Mouse (Mus musculus): ENCODE data around the gene Kcnb1.
A peak's percentile ranks its signal among the peaks of the same experiment; 100 is the strongest.

The Kcnb1 gene

DNA sequence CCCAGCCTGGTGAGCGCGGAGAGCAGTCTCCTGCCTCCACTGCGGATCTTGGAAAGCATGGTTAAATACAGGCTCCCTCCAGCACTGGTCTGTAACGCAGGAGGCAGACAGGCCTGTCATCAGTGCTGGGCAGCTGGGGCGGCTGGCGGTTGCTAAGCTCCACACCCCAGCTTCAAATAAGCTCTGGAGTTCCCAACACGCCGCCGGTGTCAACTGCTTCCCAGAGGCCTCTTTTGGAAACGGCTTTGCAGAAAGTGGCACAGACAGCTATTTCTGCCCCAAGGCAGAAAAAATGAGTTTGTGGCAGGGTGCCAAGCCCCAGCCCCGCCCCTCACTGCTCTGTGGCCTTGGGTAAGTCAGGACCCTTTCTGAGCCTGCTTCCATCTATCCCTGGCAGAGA is 66.0 kb downstream of the Kcnb1 start:
- no peak for DNase-seq

DNA sequence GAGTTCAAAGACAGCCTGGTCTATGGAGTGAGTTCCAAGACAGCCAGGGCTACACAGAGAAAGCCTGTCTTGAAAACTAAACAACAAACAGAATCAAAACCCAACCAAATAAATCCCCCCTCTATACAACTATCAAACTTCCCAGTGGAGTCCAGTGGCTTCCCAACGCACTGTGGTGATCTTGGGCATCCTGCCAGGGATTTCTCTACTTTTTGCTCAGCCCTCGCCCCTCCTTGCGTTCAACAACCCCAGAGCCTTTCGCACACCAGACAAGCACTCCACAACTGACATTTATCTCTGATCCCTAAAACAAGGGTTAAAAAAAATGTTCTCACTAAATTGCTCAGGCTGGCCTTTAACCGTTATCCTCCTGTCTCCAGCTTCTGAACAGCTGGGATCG is 67.2 kb downstream of the Kcnb1 start:
- no peak for DNase-seq

DNA sequence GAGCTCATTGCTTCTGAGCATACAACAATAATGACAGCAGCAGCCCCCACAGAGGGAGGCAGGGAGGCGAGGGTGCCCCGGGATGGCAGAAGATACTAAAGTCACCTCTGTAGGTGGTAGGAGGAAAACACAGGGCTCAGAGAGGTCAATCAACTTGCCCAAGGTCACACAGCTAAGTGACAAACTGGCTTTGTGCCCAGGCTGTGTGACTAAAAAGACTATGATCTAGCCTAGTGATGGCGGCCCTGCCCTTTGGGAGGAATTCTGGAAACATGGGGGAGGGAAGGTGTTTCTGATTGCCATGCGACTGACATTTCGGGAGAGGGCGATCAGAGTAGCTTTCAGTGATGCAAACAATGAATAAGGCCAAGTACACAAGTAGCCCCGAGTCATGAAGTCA is 68.0 kb downstream of the Kcnb1 start:
- DNase-seq, result no peak

DNA sequence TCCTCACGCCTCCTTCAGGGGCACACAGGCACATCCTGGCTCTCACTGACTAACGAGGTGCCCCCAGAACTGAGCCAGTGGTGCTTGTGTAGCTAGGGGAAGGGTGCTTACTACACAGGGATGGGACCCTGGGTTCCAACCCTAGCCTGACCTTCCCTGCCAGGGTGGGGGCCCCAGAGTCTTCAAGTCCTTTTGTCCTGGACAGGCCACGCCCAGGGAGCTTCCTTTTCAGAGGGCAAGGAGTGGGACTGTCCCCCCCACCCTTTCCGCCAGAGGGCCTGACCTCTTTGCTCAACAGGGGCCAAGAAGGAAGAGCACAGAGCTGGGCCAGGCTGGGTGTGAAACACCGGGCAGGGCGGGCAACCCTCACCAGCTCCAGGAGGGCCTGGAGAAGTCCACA is 68.7 kb downstream of the Kcnb1 start:
- peak; percentile 84 for DNase-seq

DNA sequence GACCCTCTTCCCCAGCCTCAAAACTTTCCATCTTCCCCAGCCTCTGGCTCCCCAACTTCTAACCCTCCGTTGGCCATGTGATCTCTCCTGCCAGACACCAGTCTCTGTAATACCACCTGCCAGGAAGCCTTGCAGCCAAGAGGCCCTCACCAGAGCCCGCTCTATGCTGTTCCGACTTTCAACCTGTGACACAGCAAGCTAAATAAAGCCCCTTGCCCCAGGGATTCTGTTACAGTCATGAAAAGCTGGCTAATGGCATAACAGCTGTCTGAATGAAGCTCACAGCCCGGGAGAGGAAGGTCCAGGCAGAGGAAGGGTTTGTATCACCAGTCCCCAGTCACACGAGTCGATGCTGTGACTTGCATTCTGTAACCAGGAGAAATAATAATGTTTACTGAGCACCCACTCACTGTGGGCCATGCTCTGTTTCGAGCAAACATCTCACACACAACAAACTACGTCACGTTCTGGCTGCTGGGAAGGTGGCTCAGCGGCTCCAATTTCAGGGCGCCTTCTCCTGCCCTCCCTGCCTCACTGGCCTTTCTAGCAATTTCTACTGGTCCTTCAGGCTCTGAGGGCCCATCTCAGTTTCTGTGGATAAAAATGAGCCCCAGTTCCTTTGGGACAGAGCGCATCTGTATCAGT is 69.6 kb downstream of the Kcnb1 start:
- no peak for DNase-seq

DNA sequence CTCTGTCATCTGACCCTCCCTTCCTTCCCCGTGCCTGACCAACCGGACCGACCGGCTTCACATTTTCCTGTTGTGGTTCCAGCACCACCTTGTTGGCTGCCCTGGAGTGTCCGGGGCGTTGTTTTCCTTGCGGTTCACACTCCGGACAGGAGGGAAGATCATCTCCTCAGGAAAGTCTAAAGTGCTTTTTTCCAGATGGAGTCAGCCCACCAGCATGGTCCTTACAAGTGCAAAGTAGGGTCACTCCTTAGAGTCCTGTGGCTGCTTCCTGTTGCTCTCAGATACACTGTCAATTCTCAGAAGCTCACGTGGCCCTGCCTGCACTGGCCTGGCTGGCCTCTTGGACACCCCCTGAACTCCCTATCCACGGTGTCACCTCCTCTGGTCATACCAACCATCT is 71.9 kb downstream of the Kcnb1 start:
- DNase-seq, result peak; percentile 84

DNA sequence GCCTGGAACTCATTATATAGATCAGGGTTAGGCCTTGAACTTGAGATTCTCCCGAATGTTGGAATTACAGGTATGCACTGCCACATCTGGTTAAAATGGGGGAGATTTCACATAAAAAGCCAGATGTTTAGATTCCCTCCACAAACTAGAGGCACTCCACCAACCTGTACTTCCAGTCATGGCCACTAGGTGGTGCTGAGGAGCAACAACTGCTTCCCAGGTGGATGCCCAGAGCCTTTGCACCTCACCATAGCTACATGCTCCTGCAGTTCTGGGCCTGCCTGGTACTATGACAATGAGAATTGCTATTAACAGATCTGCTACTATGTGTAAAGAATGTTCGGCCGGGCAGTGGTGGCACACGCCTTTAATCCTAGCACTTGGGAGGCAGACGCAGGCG is 77.2 kb downstream of the Kcnb1 start:
- DNase-seq, result peak; percentile 48

DNA sequence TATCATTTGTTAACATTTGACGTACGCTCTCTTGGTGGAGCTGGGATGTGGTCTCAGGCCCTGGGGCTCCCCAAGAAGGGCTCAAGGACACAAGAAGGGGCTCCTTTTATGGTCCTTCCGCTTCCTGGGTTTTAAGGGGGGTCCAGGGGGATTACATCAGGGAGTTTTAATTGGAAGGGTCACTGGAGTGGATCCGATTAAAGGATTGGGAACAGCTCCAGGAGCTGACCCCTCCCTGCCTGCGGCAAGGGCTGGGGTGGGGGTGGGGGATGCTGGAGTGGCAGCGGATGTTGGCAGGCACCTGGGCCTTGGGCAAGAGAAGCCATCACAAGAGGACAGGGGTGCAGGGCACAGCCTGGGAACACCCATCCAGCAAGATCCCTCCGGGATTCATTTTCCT is 77.7 kb downstream of the Kcnb1 start:
- no peak for DNase-seq

DNA sequence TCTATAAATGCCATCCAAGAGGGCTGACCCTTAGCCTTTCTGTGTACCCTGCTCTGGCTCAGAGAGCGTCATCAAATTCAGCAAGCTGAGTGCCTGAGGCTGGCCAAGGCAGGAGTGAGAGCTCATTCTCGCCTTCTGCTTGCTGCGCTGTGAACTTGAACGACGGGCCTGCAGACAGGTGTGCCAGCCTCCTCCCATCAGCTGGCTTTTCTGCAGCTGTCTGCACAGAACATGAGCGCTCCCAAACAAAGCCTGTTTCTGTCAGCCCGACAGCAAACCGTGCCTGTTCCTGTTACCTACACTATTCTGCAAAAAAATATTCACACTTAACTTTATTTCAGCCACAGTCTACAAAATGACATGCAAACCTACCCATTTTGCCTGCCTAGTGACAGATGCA is 80.4 kb downstream of the Kcnb1 start:
- DNase-seq, result no peak

DNA sequence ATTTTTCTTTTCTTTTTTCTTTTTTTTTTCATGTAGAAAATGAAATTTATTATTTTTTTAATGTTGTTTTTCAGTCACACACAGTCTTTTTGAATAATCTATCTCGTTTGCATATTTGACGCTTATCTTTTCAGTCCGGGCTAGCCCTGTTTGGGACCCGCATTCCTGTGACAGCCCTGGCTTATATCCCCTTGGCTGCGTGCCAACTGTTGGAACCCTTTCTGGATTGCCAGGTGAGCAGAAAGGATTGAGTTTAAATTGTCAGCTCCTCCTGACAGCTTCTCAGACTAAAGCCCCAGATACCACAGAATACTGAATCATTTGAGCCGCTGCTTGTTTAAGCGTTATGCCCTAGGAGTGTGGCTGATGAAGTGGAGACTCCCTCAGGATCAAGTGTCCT is 86.4 kb downstream of the Kcnb1 start:
- DNase-seq, result no peak

DNA sequence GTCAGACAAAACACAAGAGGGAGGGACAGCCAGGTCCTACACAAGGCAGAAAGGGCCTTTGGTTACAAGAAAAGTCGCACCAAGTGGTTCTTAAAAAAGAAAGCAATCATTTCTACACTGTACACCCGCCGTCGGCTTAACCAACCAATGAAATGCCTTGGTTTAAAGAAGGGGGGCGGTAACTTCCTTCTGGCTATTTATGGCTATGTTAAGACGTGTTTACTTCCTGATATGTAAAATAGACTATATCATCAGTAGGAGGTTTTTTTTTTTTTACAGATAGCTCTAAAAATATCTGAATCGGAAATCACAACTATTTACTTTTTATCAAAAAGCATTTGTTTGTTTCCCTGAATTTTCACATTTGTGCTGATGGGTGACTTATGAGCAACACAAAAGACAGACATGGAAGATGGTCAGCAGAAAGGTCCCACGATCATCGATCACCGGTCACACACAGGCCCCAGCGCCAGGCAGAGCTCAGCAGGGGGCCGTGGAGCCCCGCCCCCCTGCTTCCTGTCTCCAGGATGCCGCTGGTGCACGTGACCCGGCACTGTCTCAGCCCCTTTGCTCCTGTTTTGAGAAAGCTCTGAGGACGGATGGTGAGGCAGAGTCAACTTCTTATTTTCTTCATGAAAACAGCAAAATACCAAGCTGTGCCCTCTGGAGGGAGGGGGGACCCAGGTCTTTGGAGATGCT is 88.1 kb downstream of the Kcnb1 start:
- DNase-seq, result peak; percentile 40

DNA sequence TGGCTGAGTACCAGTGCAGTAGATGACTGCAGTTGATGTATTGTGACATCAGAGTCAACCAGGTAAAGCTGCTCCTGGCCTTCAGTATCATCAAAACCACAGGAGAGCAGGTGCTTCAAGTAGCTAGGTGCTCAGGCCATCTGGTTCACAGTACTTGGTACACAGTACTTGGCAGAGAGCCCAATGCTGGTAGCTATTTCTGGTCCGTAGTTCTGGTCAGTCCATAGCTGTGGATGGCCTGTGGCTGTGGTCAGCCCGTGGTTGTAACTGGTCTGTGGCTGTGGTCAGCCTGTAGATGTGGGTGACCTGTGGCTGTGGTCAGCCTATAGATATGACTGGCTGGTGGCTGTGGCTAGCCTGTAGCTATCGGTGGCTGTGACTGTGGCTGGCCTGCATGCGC is 95.3 kb downstream of the Kcnb1 start:
- DNase-seq, result no peak

DNA sequence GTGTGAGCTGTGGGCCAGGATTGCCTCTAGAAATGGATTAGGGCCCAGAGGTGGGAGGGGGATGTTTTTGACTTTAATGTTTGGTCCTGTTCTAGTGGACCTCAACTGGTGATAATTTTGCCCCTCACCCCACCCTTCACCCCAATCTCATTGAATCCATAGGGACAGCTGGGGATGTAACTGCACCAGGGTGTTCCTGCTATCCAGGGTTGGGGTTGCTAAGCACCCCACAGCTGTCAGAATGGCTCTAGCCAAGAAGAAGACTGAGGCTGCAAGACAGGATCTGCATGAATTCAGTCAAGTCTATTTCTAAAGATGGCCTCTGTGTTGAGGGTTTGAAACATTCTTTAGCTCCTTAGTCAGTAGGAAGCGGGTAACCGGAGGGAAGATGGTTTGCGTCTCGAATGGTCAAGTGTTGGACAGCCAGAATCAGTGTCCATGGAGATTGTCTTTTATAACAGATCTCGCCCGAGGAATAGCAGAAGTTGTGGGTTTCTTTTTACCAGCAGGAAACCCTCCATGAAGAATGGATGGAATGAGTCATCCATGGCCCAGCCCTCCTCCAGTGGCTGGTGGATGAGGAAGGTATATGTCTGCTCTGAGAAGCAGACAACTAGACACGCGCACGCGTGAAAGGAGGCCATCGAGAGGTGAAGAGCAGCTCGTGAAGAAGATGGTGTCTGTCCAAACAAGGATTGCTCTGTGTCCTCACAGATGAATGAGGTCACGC is 96.6 kb downstream of the Kcnb1 start:
- DNase-seq, result no peak

DNA sequence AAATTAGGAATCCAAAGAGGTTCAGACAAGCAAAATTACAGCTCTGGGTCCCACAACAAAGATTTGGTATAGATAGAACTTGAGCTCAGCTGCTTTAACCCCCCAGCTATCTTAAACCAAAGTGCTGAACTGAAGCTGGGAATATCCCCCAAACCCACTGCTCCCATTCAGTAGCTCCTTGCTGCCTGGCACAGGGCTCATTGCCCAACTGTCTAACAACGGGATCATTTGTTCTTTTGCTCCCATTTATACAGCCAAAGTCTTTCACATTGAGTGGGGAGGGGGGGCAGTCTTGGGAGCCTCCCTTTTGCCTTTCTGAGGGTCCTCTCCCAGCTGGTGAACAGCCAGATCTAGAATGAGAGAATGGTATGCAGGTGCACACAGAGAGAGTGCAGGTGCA is 99.7 kb downstream of the Kcnb1 start:
- DNase-seq, result no peak

DNA sequence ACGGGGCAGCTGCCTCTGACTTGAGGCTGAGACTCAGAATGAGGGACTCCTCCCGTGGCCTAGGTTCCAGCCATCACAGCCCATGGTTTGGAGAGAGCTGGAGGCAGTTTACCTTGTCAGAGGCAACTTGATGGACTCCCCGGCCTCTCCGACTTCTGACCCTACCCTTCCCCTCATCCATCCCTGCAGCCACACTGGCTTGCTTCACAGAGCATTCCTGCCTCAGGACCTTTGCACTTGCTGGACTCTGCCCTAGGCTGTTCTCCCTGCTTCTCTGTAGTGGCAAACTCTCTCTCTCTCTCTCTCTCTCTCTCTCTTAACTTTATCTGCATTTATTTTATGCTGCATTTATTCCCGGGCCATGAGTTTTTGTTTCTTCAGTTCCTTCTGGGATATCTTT is 103.1 kb downstream of the Kcnb1 start:
- DNase-seq, result peak; percentile 57

DNA sequence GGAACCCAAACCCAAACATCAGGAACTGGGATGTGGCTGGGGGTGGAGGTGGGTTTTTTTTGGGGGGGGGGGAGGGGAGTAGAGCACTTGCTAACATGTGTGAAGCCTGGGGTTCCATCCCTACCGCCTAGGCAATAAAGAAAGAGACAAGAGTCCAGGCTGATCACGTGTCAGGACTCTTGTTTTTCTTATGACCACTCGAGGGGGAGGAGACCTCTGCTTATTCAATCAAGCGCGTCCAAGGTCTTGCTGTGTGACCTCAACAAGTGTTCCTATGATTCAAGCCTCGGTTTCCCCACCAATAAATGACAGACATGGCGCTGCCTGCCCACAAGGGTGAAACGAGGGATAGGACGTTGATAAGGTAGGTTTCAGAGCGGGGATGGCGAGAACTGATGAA is 103.9 kb downstream of the Kcnb1 start:
- DNase-seq, result peak; percentile 50

DNA sequence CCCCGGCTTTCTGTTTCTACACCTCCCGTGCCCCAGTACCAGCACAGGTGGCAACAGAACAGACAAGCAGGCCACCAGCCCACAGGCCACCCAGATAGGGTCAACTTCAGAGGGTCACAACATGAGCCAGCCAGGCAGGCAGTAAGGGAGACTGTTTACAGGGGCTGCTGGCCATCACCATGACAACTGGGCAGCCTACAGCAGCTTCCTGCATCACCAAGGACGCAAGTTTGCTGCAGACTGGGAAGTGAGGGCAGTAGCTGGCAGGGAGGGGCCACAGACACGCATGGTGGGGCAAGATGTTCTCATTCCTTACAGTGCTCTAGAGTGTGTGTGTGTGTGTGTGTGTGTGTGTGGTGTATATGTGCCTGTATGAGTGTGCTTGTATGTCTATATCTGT is 108.3 kb downstream of the Kcnb1 start:
- DNase-seq, result no peak

DNA sequence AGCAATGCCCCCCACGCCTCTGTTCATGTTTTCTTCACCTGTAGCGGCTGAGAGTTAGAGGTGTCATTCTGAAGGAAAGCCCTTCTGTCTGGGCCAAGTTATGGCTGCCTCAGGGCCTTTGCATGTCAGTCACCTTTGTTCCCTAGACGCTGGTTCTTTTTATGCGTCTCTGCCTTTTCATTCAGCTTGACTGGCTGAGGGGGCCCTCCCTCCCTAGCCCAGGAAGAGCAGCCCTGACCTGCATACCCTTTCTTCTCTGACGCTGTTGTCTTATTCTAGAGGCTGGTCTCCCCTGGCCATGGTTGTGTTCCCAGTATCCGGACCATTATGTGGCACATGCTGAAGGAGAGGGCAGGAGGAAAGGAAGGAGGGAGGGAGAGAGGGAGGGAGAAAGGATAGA is 108.8 kb downstream of the Kcnb1 start:
- no peak for DNase-seq

DNA sequence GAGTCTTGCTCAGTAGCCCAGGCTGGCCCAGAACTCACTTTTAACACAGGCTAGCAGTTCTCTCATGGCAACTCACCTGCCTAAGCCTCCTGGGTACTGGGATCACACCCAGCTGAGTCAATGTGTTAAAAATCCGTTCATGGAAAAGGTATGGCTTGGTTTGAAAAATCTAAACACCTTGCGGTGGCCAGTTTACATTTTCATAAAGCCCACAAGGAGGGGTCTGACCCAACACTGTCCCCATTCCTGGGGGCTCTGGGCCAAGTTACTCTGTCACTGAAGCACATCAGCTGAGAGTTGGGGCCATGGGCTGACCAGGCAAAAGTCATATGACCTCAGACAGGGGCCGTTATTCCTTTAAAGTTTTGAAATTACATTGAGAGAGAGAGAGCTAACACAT is 109.6 kb downstream of the Kcnb1 start:
- DNase-seq, result no peak

DNA sequence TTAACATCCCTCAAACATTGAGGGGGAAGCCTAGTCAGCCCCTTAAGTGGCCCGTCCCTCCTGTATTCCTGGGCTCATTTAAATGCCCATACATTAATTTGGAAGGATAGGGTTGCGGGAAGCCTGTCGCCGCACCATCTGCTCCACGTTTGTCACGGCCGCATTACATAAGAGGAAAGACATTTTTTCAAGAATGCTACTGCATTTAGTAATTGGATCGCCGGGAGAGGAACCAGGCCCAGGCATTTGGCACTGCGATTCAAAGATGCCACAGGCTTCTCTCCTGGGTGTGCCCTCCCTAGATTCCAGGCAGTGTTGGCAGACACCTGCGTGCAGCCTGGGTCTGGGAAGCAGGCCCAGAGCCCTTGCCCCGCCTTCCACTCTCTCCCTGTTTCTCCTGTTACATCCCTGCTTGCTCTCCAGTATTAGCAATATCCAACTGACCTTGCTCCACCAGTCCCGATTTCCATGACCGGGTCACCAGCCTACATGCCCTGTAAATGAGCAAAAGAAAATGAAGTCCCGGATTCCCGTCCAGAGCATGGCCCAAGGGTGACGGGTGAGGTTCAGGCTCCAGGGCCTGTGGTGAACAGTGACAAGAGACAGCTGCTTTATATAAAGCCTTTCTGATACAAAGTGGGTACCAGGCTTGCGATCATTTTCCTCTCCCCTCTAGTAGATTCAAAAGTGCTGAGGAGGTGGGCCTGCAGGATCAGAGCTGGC is 110.3 kb downstream of the Kcnb1 start:
- no peak for DNase-seq

DNA sequence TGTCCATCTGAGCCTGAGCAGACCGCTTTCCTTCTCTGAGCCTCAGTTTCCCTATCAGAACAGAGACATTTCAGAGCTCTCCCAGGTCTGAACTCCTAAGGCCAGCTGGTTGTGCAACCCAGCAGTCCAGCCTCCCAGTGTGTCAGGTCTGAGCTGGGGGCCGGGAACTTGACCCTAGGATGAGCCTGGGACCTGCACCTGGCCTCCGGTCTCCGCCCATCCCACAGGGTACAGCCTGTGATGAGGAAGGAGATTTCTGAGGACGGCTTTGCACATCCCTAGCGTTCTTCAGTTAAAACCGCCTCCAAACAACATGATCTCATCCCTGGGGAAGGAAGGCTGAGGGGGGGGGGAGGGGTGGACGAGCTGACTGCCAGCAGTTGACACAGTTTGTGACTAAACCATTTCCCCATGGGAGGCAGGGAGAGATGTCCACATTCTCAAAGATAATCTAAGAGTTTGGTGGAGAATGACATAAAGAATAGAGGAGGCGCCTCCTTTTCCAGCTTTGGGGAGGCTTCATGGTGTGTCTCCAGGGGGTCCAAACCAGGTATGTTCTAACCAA is 110.9 kb downstream of the Kcnb1 start:
- no peak for DNase-seq

DNA sequence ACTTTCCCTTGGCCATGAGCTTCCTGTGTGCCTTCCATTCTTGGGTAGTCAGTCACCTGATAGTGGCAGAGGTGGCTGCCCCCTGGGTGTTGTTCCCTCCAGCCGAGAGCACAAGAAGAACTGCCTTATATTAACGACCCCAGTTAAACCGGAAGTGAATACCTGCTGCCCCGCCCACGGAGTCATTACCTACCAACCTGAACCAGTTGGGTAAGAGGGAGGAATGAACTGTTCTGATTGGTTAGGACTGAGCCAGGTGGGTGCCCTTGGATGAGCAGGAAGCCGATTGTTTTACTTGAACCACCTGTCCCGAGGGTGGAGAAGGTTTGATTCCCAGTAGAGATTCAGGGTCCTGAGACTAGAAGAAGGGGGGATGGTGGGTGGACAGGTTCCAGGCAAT is 111.5 kb downstream of the Kcnb1 start:
- no peak for DNase-seq

DNA sequence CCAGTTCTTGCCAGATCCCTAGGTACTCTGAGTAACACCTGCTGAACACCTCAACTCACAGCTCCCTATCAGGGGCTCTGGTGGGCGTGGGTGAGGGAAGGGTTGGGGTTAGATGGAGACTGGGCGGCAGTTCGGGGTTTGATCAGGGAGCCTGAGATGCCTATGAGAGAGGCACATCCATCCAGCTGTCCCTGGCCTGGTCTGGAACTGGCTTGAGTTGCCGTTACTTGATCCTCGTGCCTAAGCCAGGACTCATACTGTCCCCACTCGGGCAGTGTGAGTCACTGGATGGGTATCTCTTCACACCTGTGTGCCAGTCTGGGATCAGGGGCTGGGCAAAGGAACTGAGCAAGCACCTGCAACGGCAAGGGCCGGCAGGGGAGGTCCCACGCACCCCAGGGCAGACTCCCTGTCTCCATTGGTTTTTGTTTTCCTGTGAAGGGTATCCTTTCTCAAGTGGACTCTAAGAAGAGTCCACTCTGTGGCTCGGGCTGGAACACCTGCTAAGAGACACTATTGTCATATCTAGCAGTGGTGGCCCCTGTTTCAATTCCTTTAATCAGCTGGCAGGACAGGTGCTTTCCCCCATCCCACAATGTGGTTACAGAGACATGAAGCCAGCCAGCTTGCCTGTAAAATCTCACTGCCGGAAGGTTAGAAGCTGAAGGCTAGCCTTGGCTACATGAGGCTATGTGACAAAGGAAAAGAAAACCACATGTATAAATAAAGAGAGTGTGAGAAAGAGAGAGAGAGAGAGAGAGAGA is 112.6 kb downstream of the Kcnb1 start:
- no peak for DNase-seq
